Mouse (Mus musculus): ENCODE measurements around the gene Proser2. TPM values are rescaled to one million over a fixed set of nuclear protein-coding genes. Genes with fewer than 3 reads are reported as not detected.

Gene Proser2
- polyA plus RNA-seq (2012): 1.7 and 3.0 TPM in 2 replicates

GRCm38 (mm10) chr2:6129555-6130355 lies at the start of gene Proser2:
TSS of gene Proser2 (minus strand) at chr2:6130211.

Other genes starting within 250 kb of the Proser2 start
- gene Sec61a2, start 234.8 kb downstream of the Proser2 start, polyA plus RNA-seq (2012): 1.4 and 1.9 TPM in 2 replicates
- 0.23 TPM in 2 replicates for gene Dhtkd1, start 187.4 kb downstream of the Proser2 start, polyA plus RNA-seq (2012)
- gene Upf2, start 178.7 kb downstream of the Proser2 start, polyA plus RNA-seq (2012): 5.2 and 6.8 TPM in 2 replicates
- 1.2 and 1.4 TPM in 2 replicates for gene Echdc3, start 82.8 kb upstream of the Proser2 start, polyA plus RNA-seq (2012)
- gene Usp6nl, start 192.5 kb upstream of the Proser2 start, polyA plus RNA-seq (2012): 13.3 and 20.2 TPM in 2 replicates

Measured in megakaryocyte-erythroid progenitor cell, adult 5 weeks (primary cell).